Mouse (Mus musculus) ES-Bruce4 (cell line): ENCODE results near the gene Map3k7cl. TPM values are rescaled to one million over a fixed set of nuclear protein-coding genes. Genes with fewer than 3 reads are reported as not detected.

ENCODE experiments used
- H3K27ac ChIP-seq: 2 replicates; pipeline ENCODE4 v1.5.1; 2012; ENCODE audit warnings: low read length, inconsistent platforms; ENCODE audit not compliant: insufficient read depth
- H3K27me3 ChIP-seq: 2 replicates; pipeline ENCODE4 v1.6.1; 2012; ENCODE audit warnings: mild to moderate bottlenecking, low read length, inconsistent platforms; ENCODE audit not compliant: control insufficient read depth, poor library complexity, insufficient read depth, severe bottlenecking
- H3K36me3 ChIP-seq: 2 replicates; pipeline ENCODE4 v1.6.1; 2012; ENCODE audit warnings: inconsistent platforms, mild to moderate bottlenecking, low read length, moderate library complexity; ENCODE audit not compliant: control insufficient read depth, poor library complexity, insufficient read depth, severe bottlenecking
- H3K4me1 ChIP-seq: one replicate; pipeline ENCODE4 v1.8.1; 2011; ENCODE audit warnings: low read length; ENCODE audit not compliant: control insufficient read depth, insufficient read depth
- H3K4me3 ChIP-seq: 2 replicates; pipeline ENCODE4 v1.5.1; 2011; ENCODE audit warnings: low read depth, mild to moderate bottlenecking, low read length
- H3K9ac ChIP-seq: 2 replicates; pipeline ENCODE4 v1.6.1; 2012; ENCODE audit warnings: low read depth, mild to moderate bottlenecking, inconsistent platforms; ENCODE audit not compliant: poor library complexity, severe bottlenecking
- H3K9me3 ChIP-seq: replicated peaks from 2 replicates; pipeline ENCODE4 v1.6.1; 2012; ENCODE audit warnings: mild to moderate bottlenecking, low read length, inconsistent platforms; ENCODE audit not compliant: control insufficient read depth, poor library complexity, insufficient read depth, severe bottlenecking
- CTCF ChIP-seq: IDR thresholded peaks from one replicate; pipeline ENCODE4 v1.8.1; 2011; ENCODE audit warnings: low read depth, low read length
- EP300 ChIP-seq: IDR thresholded peaks from 2 replicates; pipeline ENCODE4 v1.6.1; 2011; ENCODE audit warnings: low read depth, low read length; ENCODE audit not compliant: insufficient read depth
- POLR2A ChIP-seq: IDR thresholded peaks from one replicate; pipeline ENCODE4 v1.8.1; 2011; ENCODE audit warnings: low read length; ENCODE audit not compliant: insufficient read depth
- polyA plus RNA-seq: library from polyadenylated mRNA; stranded (reverse); fragments of >200 nt; gene quantifications from 2 replicates; pipeline ENCODE4 v1.2.4, GENCODE M21; 2011; ENCODE audit warnings: low read depth; ENCODE audit not compliant: missing spikeins, insufficient read depth, insufficient read length

Gene Map3k7cl
- polyA plus RNA-seq: not detected in 2 replicates

DNA sequence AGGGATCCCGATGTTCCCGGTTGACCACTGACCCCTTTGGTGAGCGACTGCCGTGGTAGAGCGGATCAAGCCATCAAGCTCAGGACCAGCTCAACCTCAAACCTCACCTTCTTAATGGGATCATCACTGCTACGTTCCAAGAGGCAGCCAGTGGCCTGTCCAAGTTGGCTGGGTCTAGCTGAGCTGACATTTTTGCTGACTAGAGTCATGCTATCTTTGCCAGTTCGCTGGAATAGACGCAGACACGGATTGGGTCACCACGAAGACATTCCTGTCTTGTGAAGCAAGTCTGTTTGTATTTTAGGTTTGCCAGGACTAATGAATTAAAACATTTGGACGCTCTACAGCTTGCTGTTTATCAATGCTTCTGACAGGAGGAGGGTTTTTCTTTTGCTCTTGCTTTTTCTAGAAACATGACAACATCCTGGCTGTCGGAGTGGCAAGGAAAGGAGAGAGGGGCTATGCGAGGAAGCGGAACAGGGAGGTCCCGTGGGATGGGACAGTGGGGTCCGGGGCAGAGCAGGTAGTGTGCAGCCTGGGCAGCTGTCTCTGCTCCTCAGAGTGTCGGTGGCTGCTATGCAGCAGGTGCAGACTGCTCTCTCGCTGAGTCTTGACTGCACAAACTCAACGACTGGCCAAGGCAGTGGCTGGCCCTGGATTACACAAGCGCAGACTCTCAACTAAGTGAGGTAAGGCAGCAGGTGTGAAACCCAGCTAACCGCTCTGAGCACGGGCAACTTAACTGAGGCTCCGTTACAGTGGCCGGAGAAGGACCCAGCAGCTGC is at the start of gene Map3k7cl:
Gene Map3k7cl (plus strand): TSS at position 424 of the 785 bp plus-strand sequence.
- no peaks in the 10 kb centered on the region for H3K9me3 ChIP-seq
- no peaks in the 10 kb centered on the region for H3K4me1 ChIP-seq
- no peak within 1 kb of the TSS for H3K9ac ChIP-seq
- H3K27ac ChIP-seq: no peak within 1 kb of the TSS
- TF ChIP-seq EP300 (no peak), POLR2A (no peak), CTCF (no peak)
- H3K27me3 ChIP-seq: no peaks in the 10 kb centered on the region
- H3K36me3 ChIP-seq: no peaks in the 10 kb centered on the region
- no peak within 1 kb of the TSS for H3K4me3 ChIP-seq

GRCm38 (mm10) chr16:87511706-87512105 is 41.4 kb upstream of the Map3k7cl start:
- no peaks in the 10 kb centered on the region for H3K27me3 ChIP-seq
- TF ChIP-seq EP300: no peak
- TF ChIP-seq POLR2A: no peak
- no peak for TF ChIP-seq CTCF
- no peaks in the 10 kb centered on the region for H3K36me3 ChIP-seq
- H3K9me3 ChIP-seq: peaks cover 2% of the 10 kb centered on the region; the same call in 1 of the 2 replicates
- no peak overlapping the region for H3K27ac ChIP-seq
- H3K9ac ChIP-seq: no peak overlapping the region
- no peak overlapping the region for H3K4me3 ChIP-seq
- no peaks in the 10 kb centered on the region for H3K4me1 ChIP-seq

DNA sequence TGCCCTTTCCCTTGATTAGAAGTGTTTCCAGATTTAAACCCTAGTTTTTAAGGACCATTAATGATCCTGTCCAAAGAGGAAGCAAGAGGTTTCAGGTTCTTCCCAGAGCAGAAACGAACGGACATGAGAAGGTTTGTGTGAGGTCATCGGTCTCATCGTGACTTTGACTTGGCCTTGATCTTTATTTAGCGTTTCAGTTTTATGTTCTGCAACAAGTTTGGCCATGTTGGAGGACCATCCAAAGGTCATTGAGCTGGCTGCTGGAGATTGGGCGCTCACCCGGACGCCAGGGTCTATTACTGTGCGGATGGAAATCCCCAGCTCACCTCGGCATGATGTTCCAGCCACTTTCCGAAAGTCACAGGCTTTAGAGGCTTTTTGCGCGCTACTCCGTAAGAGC is 40.8 kb upstream of the Map3k7cl start:
- H3K4me1 ChIP-seq: no peaks in the 10 kb centered on the region
- H3K27ac ChIP-seq: no peak overlapping the region
- H3K9ac ChIP-seq: no peak overlapping the region
- no peaks in the 10 kb centered on the region for H3K27me3 ChIP-seq
- H3K4me3 ChIP-seq: no peak overlapping the region
- TF ChIP-seq EP300: no peak
- TF ChIP-seq POLR2A: no peak
- TF ChIP-seq CTCF: no peak
- H3K9me3 ChIP-seq: peaks cover 2% of the 10 kb centered on the region; the same call in 1 of the 2 replicates
- no peaks in the 10 kb centered on the region for H3K36me3 ChIP-seq

DNA sequence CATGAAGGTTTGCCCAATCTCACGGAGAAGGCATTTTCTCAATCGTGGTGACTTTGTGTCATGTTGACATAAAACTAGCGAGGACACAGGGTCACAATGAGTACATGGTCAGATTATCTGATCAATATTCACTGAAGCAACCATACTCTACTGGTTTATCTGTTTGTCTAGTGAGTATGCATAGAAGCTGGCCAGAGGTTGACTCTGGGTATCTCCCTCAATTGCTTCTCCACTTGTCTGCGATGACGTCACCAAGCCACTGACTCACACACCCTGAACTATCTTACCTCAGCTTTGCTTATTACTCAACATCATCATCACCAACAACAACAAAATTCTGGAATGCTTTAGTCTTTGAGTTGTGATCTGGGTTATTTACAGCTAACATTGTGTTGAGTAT is 28.9 kb upstream of the Map3k7cl start:
- TF ChIP-seq EP300: no peak
- no peak for TF ChIP-seq CTCF
- no peak for TF ChIP-seq POLR2A
- no peak overlapping the region for H3K27ac ChIP-seq
- H3K27me3 ChIP-seq: no peaks in the 10 kb centered on the region
- no peaks in the 10 kb centered on the region for H3K9me3 ChIP-seq
- H3K4me3 ChIP-seq: no peak overlapping the region
- H3K9ac ChIP-seq: no peak overlapping the region
- H3K4me1 ChIP-seq: no peaks in the 10 kb centered on the region
- no peaks in the 10 kb centered on the region for H3K36me3 ChIP-seq

- no peak for TF ChIP-seq POLR2A
- TF ChIP-seq EP300: no peak
- TF ChIP-seq CTCF: no peak
- Histone ChIP-seq H3K4me1 (no peaks in the 10 kb centered on the region), H3K9me3 (no peaks in the 10 kb centered on the region), H3K36me3 (no peaks in the 10 kb centered on the region), H3K4me3 (no peak overlapping the region), H3K9ac (no peak overlapping the region), H3K27ac (no peak overlapping the region), H3K27me3 (no peaks in the 10 kb centered on the region)
Observed at GRCm38 (mm10) chr16:87527553-87528249, 25.4 kb upstream of the Map3k7cl start.

- Histone ChIP-seq H3K36me3 (no peaks in the 10 kb centered on the region), H3K9me3 (no peaks in the 10 kb centered on the region), H3K4me1 (no peaks in the 10 kb centered on the region), H3K9ac (no peak overlapping the region), H3K4me3 (no peak overlapping the region), H3K27ac (no peak overlapping the region), H3K27me3 (no peaks in the 10 kb centered on the region)
- no peak for TF ChIP-seq CTCF
- no peak for TF ChIP-seq EP300
- TF ChIP-seq POLR2A: no peak
Observed at GRCm38 (mm10) chr16:87528755-87529154, 24.4 kb upstream of the Map3k7cl start.
